Mouse (Mus musculus) limb, embryonic 11.5 days (tissue): Measurements from ENCODE around the gene AI467606. TPM values are rescaled to one million over a fixed set of nuclear protein-coding genes. Genes with fewer than 3 reads are reported as not detected.

Source experiments
- ATAC-seq: fragments of 200-750 bp; cut with Nextera tagmentation; 2 replicates; pipeline ENCODE4 v1.8.0; 2017; ENCODE audit warnings: low read depth; ENCODE audit not compliant: insufficient number of reproducible peaks, low FRiP score, low TSS enrichment
- DNase-seq: peaks from one replicate; pipeline ENCODE4 v3.0.0-alpha.2; 2015; ENCODE audit warnings: low spot score
- H3K27ac ChIP-seq: fragments of 300-500 bp; sonication (generic); replicated peaks from 2 replicates; pipeline ENCODE4 v1.5.1; 2014; ENCODE audit warnings: low read depth, mild to moderate bottlenecking, low read length
- H3K27me3 ChIP-seq: fragments of 300-500 bp; sonication (generic); 2 replicates; pipeline ENCODE4 v1.6.1; 2014; ENCODE audit warnings: mild to moderate bottlenecking, low read length, mixed read lengths; ENCODE audit not compliant: control insufficient read depth, insufficient read depth
- H3K36me3 ChIP-seq: fragments of 300-500 bp; sonication (generic); 2 replicates; pipeline ENCODE4 v1.6.1; 2014; ENCODE audit warnings: mild to moderate bottlenecking, low read length, moderate library complexity, mixed read lengths; ENCODE audit not compliant: control insufficient read depth, insufficient read depth
- H3K4me1 ChIP-seq: fragments of 300-500 bp; sonication (generic); 2 replicates; pipeline ENCODE4 v1.6.1; 2014; ENCODE audit warnings: low read length, mixed read lengths; ENCODE audit not compliant: control insufficient read depth, insufficient read depth
- H3K4me2 ChIP-seq: fragments of 300-500 bp; sonication (generic); 2 replicates; pipeline ENCODE4 v1.6.1; 2014; ENCODE audit warnings: low read depth, mild to moderate bottlenecking, moderate library complexity; ENCODE audit not compliant: severe bottlenecking
- H3K4me3 ChIP-seq: fragments of 300-500 bp; sonication (generic); 2 replicates; pipeline ENCODE4 v1.5.1; 2014; ENCODE audit warnings: low read depth, low read length
- H3K9ac ChIP-seq: fragments of 300-500 bp; sonication (generic); 2 replicates; pipeline ENCODE4 v1.6.1; 2014; ENCODE audit warnings: mild to moderate bottlenecking, low read length
- H3K9me3 ChIP-seq: fragments of 300-500 bp; sonication (generic); 2 replicates; pipeline ENCODE4 v1.6.1; 2016; ENCODE audit warnings: low read length; ENCODE audit not compliant: control insufficient read depth
- WGBS: fragments of 180-500 bp; shearing (Covaris S2); extraction: QIAGEN DNeasy Blood & Tissue Kit; methylation state at CpG from one replicate; pipeline ENCODE4 v1.1.7; 2014; 5-methylcytosine and 5-hydroxymethylcytosine counted together
- microRNA-seq: library from miRNA; unstranded; fragments of <30 nt; microRNA quantifications from one replicate; pipeline ENCODE4, GENCODE M21; 2016
- polyA plus RNA-seq: library from polyadenylated mRNA; unstranded; fragments of >200 nt; fragmentation: Nextera tagmentation; extraction: Ambion mirVana; gene quantifications from 2 replicates; pipeline ENCODE4 v1.2.1, GENCODE M21; 2014

Gene AI467606
- polyA plus RNA-seq, 1 experiment from 2014 or later: 1.7 TPM

DNA sequence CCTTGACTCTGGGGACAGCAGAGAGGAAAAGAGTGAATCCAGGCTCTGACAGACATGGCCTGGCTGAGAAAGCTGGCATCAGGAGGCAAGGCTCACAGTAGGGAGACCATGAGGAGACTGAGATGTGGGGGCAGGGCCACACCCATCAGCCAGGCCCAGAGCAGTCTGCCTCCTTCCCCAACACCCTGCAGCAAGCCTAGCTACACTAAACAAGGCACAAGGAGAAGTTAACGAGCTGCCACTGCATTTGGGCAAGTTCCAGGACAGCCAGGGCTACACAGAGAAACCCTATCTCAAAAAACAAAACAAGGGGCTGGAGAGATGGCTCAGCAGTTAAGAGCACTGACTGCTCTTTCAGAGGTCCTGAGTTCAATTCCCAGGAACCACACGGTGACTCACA lies 51.1 kb downstream of the AI467606 start:
- Histone ChIP-seq H3K4me1 (no peaks in the 10 kb centered on the region), H3K4me2 (no peak overlapping the region), H3K27ac (no peak overlapping the region), H3K9me3 (no peaks in the 10 kb centered on the region), H3K36me3 (no peaks in the 10 kb centered on the region), H3K27me3 (no peaks in the 10 kb centered on the region), H3K9ac (no peak overlapping the region), H3K4me3 (no peak overlapping the region)
- no peak for DNase-seq
- ATAC-seq: no peak
- 38% methylated on average over 2 of the region's 2 CpGs for WGBS

DNA sequence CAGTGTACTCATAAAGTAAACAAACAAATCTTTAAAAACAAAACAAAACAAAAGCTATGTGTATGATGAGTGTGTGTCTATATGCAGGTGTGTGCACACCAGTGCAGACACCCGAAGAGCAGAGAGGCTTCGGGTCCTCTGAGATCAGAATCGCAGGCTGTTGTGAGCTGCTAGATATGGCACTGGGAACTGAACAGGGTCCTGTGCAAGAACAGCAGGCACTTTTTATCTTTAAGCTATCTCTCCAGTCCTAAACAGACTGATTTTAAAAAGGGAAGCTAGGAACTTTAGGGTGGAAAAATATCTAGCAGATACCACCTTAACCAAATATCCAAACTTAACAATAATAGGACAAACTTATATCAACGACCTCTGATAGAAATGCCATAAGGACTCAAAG lies 51.5 kb downstream of the AI467606 start:
- Histone ChIP-seq H3K4me2 (no peak overlapping the region), H3K9ac (no peak overlapping the region), H3K27me3 (no peaks in the 10 kb centered on the region), H3K36me3 (no peaks in the 10 kb centered on the region), H3K27ac (no peak overlapping the region), H3K9me3 (no peaks in the 10 kb centered on the region), H3K4me1 (no peaks in the 10 kb centered on the region), H3K4me3 (no peak overlapping the region)
- 89% methylated on average over 4 of the region's 4 CpGs for WGBS
- ATAC-seq (no peak), DNase-seq (no peak)

Small RNAs within 50 kb of the gene (microRNA-seq; reads per million reads assigned to microRNA genes)
- gene Gm44343: not detected

Other genes starting within 250 kb of the AI467606 start
- 0.85 and 1.5 TPM in 2 replicates for gene Doc2a, start 243.9 kb upstream of the AI467606 start, polyA plus RNA-seq
- gene Hirip3, start 229.4 kb upstream of the AI467606 start, polyA plus RNA-seq: 25.9 and 29.4 TPM in 2 replicates
- gene Ino80e, start 229.0 kb upstream of the AI467606 start, polyA plus RNA-seq: 117 and 118 TPM in 2 replicates
- 30.4 and 31.6 TPM in 2 replicates for gene Taok2, start 206.7 kb upstream of the AI467606 start, polyA plus RNA-seq
- gene Tmem219, start 168.4 kb upstream of the AI467606 start, polyA plus RNA-seq: 14.1 and 16.5 TPM in 2 replicates
- 16.7 and 17.5 TPM in 2 replicates for gene Kctd13, start 162.5 kb upstream of the AI467606 start, polyA plus RNA-seq
- gene Asphd1, start 141.8 kb upstream of the AI467606 start, polyA plus RNA-seq: 0.32 TPM in 1 of 2 replicates, not detected in the other
- 0.16 and 0.26 TPM in 2 replicates for gene Sez6l2, start 140.8 kb upstream of the AI467606 start, polyA plus RNA-seq
- gene Cdipt, start 115.4 kb upstream of the AI467606 start, polyA plus RNA-seq: 63.7 and 68.7 TPM in 2 replicates
- 1.2 and 1.5 TPM in 2 replicates for gene Cdiptos, start 115.3 kb upstream of the AI467606 start, polyA plus RNA-seq
- 2.3 and 3.0 TPM in 2 replicates for gene Mvp, start 76.7 kb upstream of the AI467606 start, polyA plus RNA-seq
- gene Pagr1b, start 74.9 kb upstream of the AI467606 start, polyA plus RNA-seq: not detected in 2 replicates
- gene Pagr1a, start 74.0 kb upstream of the AI467606 start, polyA plus RNA-seq: 59.5 and 88.7 TPM in 2 replicates
- 26.2 and 66.8 TPM in 2 replicates for gene Gm42742, start 70.3 kb upstream of the AI467606 start, polyA plus RNA-seq
- 7.7 and 9.2 TPM in 2 replicates for gene Prrt2, start 70.1 kb upstream of the AI467606 start, polyA plus RNA-seq
- 84.8 TPM in 2 replicates for gene Maz, start 64.3 kb upstream of the AI467606 start, polyA plus RNA-seq
- gene Kif22, start 48.9 kb upstream of the AI467606 start, polyA plus RNA-seq: 196 and 199 TPM in 2 replicates
- gene Zg16, start 4.0 kb upstream of the AI467606 start, polyA plus RNA-seq: not detected in 2 replicates
- gene Qprt, start 30.9 kb downstream of the AI467606 start, polyA plus RNA-seq: 1.3 and 1.6 TPM in 2 replicates
- 0.05 and 0.20 TPM in 2 replicates for gene Spn, start 46.5 kb downstream of the AI467606 start, polyA plus RNA-seq
- 77.0 and 83.7 TPM in 2 replicates for gene Cd2bp2, start 104.7 kb downstream of the AI467606 start, polyA plus RNA-seq
- 24.8 and 30.6 TPM in 2 replicates for gene Tbc1d10b, start 117.1 kb downstream of the AI467606 start, polyA plus RNA-seq
- 33.6 and 33.7 TPM in 2 replicates for gene Mylpf, start 117.5 kb downstream of the AI467606 start, polyA plus RNA-seq
- gene Zfp553, start 141.7 kb downstream of the AI467606 start, polyA plus RNA-seq: 24.2 and 29.1 TPM in 2 replicates
- gene Sept1, start 141.8 kb downstream of the AI467606 start, polyA plus RNA-seq: 23.1 and 29.3 TPM in 2 replicates
- gene Zfp771, start 152.9 kb downstream of the AI467606 start, polyA plus RNA-seq: 65.6 and 69.0 TPM in 2 replicates
- gene Dctpp1, start 169.3 kb downstream of the AI467606 start, polyA plus RNA-seq: 290 and 292 TPM in 2 replicates
- 94.5 and 104 TPM in 2 replicates for gene Sephs2, start 182.7 kb downstream of the AI467606 start, polyA plus RNA-seq
- 0.18 and 0.44 TPM in 2 replicates for gene Itgal, start 204.9 kb downstream of the AI467606 start, polyA plus RNA-seq